Mouse (Mus musculus): ENCODE data around the gene Ptprm.

Gene Ptprm

GRCm38 (mm10) chr17:66708748-66709147 lies 645.5 kb downstream of the Ptprm start:
- no peak for DNase-seq

- no peak for DNase-seq
Measured at GRCm38 (mm10) chr17:66707684-66708083, 646.6 kb downstream of the Ptprm start.

- no peak for DNase-seq
Measured at GRCm38 (mm10) chr17:66701358-66702184, 652.7 kb downstream of the Ptprm start.

- no peak for DNase-seq
Measured at GRCm38 (mm10) chr17:66699896-66700295, 654.4 kb downstream of the Ptprm start.

- no peak for DNase-seq
Measured at GRCm38 (mm10) chr17:66697650-66698049, 656.6 kb downstream of the Ptprm start.

GRCm38 (mm10) chr17:66696531-66697172 lies 657.6 kb downstream of the Ptprm start:
- DNase-seq = no peak

- DNase-seq = no peak
Measured at GRCm38 (mm10) chr17:66694326-66694725, 659.9 kb downstream of the Ptprm start.

- no peak for DNase-seq
Measured at GRCm38 (mm10) chr17:66693676-66694304, 660.5 kb downstream of the Ptprm start.

GRCm38 (mm10) chr17:66692941-66693675 lies 661.1 kb downstream of the Ptprm start:
- DNase-seq = no peak

- DNase-seq = no peak
Measured at GRCm38 (mm10) chr17:66688179-66688578, 666.1 kb downstream of the Ptprm start.

GRCm38 (mm10) chr17:66687543-66687942 lies 666.7 kb downstream of the Ptprm start:
- DNase-seq = no peak

- DNase-seq = no peak
Measured at GRCm38 (mm10) chr17:66686701-66687489, 667.4 kb downstream of the Ptprm start.

GRCm38 (mm10) chr17:66683411-66683810 lies 670.8 kb downstream of the Ptprm start:
- no peak for DNase-seq

GRCm38 (mm10) chr17:66680662-66681061 lies 673.6 kb downstream of the Ptprm start:
- DNase-seq = no peak

GRCm38 (mm10) chr17:66674667-66675066 lies 679.6 kb downstream of the Ptprm start:
- no peak for DNase-seq

GRCm38 (mm10) chr17:66671715-66672230 lies 682.5 kb downstream of the Ptprm start:
- DNase-seq = no peak

GRCm38 (mm10) chr17:66671287-66671686 lies 683.0 kb downstream of the Ptprm start:
- DNase-seq = no peak

GRCm38 (mm10) chr17:66665791-66666190 lies 688.5 kb downstream of the Ptprm start:
- DNase-seq = no peak

- no peak for DNase-seq
Measured at GRCm38 (mm10) chr17:66665201-66665756, 689.0 kb downstream of the Ptprm start.

- no peak for DNase-seq
Measured at GRCm38 (mm10) chr17:66664796-66665195, 689.5 kb downstream of the Ptprm start.

GRCm38 (mm10) chr17:66659242-66659641 lies 695.0 kb downstream of the Ptprm start:
- no peak for DNase-seq

All from kidney, adult 11 months (tissue).